Mouse (Mus musculus) B cell, adult 62 days (primary cell): ENCODE data around the gene Glod5. TPM values are rescaled to one million over a fixed set of nuclear protein-coding genes. Genes with fewer than 3 reads are reported as not detected.

Experiments
- total RNA-seq: library from RNA; stranded (reverse); gene quantifications from 4 replicates; pipeline ENCODE4 v1.2.4, GENCODE M21; 2023

Glod5 gene
- not detected in 4 replicates for total RNA-seq

GRCm38 (mm10) chrX:8018286-8018685, at the start of gene Glod5:
TSS of gene Glod5 (minus strand) at chrX:8018492.

GRCm38 (mm10) chrX:7977892-7978291, 40.4 kb downstream of the Glod5 start, which contains the start of gene Gata1:
TSS of gene Gata1 (minus strand) at chrX:7978071.

Other genes with a start within 250 kb of the Glod5 start
- 277 to 286 TPM (median 284 TPM) in 4 replicates for gene Gripap1, start 228.7 kb downstream of the Glod5 start, total RNA-seq
- 1.5 to 2.4 TPM (median 1.9 TPM) in 4 replicates for gene Kcnd1, start 196.2 kb downstream of the Glod5 start, total RNA-seq
- gene Otud5, start 177.1 kb downstream of the Glod5 start, total RNA-seq, result 168 to 185 TPM (median 181 TPM) in 4 replicates
- gene Pim2, start 140.2 kb downstream of the Glod5 start, total RNA-seq, result 36.0 to 41.3 TPM (median 37.2 TPM) in 4 replicates
- gene Slc35a2, start 134.5 kb downstream of the Glod5 start, total RNA-seq, result 28.8 to 38.6 TPM (median 35.1 TPM) in 4 replicates
- gene Pqbp1, start 119.2 kb downstream of the Glod5 start, total RNA-seq, result 126 to 133 TPM (median 129 TPM) in 4 replicates
- gene Timm17b, start 119.1 kb downstream of the Glod5 start, total RNA-seq, result 38.8 to 55.7 TPM (median 51.5 TPM) in 4 replicates
- gene Gm10491, start 110.7 kb downstream of the Glod5 start, total RNA-seq, result not detected in 4 replicates
- 2.1 TPM in 1 of 4 replicates, not detected in the others for gene Gm10490, start 109.0 kb downstream of the Glod5 start, total RNA-seq
- not detected in 4 replicates for gene Pcsk1n, start 98.7 kb downstream of the Glod5 start, total RNA-seq
- gene Eras, start 89.9 kb downstream of the Glod5 start, total RNA-seq, result not detected in 4 replicates
- gene Hdac6, start 70.6 kb downstream of the Glod5 start, total RNA-seq, result 15.9 to 26.0 TPM (median 21.4 TPM) in 4 replicates
- not detected in 4 replicates for gene Gata1, start 40.4 kb downstream of the Glod5 start, total RNA-seq
- gene Suv39h1, start 56.3 kb upstream of the Glod5 start, total RNA-seq, result 25.6 to 28.5 TPM (median 27.7 TPM) in 4 replicates
- gene Was, start 72.0 kb upstream of the Glod5 start, total RNA-seq, result 123 to 128 TPM (median 127 TPM) in 4 replicates
- gene Wdr13, start 114.4 kb upstream of the Glod5 start, total RNA-seq, result 32.4 to 39.9 TPM (median 35.9 TPM) in 4 replicates
- 695 to 785 TPM (median 740 TPM) in 4 replicates for gene Rbm3, start 127.4 kb upstream of the Glod5 start, total RNA-seq
- 19.7 to 22.6 TPM (median 20.8 TPM) in 4 replicates for gene Tbc1d25, start 157.7 kb upstream of the Glod5 start, total RNA-seq
- 23.1 to 33.3 TPM (median 30.1 TPM) in 4 replicates for gene Ebp, start 175.0 kb upstream of the Glod5 start, total RNA-seq
- gene Porcn, start 188.0 kb upstream of the Glod5 start, total RNA-seq, result 0.46 TPM in 1 of 4 replicates, not detected in the others
- 12.3 to 19.3 TPM (median 16.9 TPM) in 4 replicates for gene Ftsj1, start 233.9 kb upstream of the Glod5 start, total RNA-seq